Mouse (Mus musculus): ENCODE results near the gene Tex44. TPM values are rescaled to one million over a fixed set of nuclear protein-coding genes. Genes with fewer than 3 reads are reported as not detected.

Gene Tex44
- polyA plus RNA-seq, 1 experiment from 2014 or later: not detected

Other genes with a start within 250 kb of the Tex44 start
- gene B3gnt7, start 123.5 kb upstream of the Tex44 start, polyA plus RNA-seq (2015; fragmentation: Nextera tagmentation; extraction: Ambion mirVana): 8.3 and 9.6 TPM in 2 replicates
- 418 and 419 TPM in 2 replicates for gene Ncl, start 66.9 kb upstream of the Tex44 start, polyA plus RNA-seq (2015; fragmentation: Nextera tagmentation; extraction: Ambion mirVana)
- not detected in 2 replicates for gene Nmur1, start 101 bp upstream of the Tex44 start, polyA plus RNA-seq (2015; fragmentation: Nextera tagmentation; extraction: Ambion mirVana)
- 2,828 and 3,051 TPM in 2 replicates for gene Ptma, start 100.4 kb downstream of the Tex44 start, polyA plus RNA-seq (2015; fragmentation: Nextera tagmentation; extraction: Ambion mirVana)
- 74.2 and 75.8 TPM in 2 replicates for gene Pde6d, start 156.3 kb downstream of the Tex44 start, polyA plus RNA-seq (2015; fragmentation: Nextera tagmentation; extraction: Ambion mirVana)
- 52.9 and 53.3 TPM in 2 replicates for gene Cops7b, start 156.6 kb downstream of the Tex44 start, polyA plus RNA-seq (2015; fragmentation: Nextera tagmentation; extraction: Ambion mirVana)
- gene Nppc, start 244.2 kb downstream of the Tex44 start, polyA plus RNA-seq (2015; fragmentation: Nextera tagmentation; extraction: Ambion mirVana): 5.3 and 5.9 TPM in 2 replicates